Mouse (Mus musculus) G1E (cell line): ENCODE measurements at regions not wholly inside any gene's neighbourhood (a gene's known extent, or its start where the extent isn't known, plus 50 kb on each side); places are given as distances from the start of the nearest gene placed in this dataset.

ENCODE experiments used
- CTCF ChIP-seq: IDR thresholded peaks from 2 replicates; pipeline ENCODE4 v1.5.1; 2012; ENCODE audit warnings: low read depth, low read length, inconsistent platforms, mixed read lengths
- GATA1 ChIP-seq: IDR thresholded peaks from 2 replicates; pipeline ENCODE4 v1.6.1; 2012; ENCODE audit warnings: borderline replicate concordance, low read length, inconsistent platforms, mixed read lengths
- GATA2 ChIP-seq: IDR thresholded peaks from 2 replicates; pipeline ENCODE4 v1.6.1; 2012; ENCODE audit warnings: low read depth, low read length, inconsistent platforms, borderline replicate concordance
- TAL1 ChIP-seq: conservative IDR thresholded peaks from 2 replicates; pipeline ENCODE4 v1.6.1; 2012; ENCODE audit warnings: low read depth, low read length, inconsistent platforms, mixed read lengths

DNA sequence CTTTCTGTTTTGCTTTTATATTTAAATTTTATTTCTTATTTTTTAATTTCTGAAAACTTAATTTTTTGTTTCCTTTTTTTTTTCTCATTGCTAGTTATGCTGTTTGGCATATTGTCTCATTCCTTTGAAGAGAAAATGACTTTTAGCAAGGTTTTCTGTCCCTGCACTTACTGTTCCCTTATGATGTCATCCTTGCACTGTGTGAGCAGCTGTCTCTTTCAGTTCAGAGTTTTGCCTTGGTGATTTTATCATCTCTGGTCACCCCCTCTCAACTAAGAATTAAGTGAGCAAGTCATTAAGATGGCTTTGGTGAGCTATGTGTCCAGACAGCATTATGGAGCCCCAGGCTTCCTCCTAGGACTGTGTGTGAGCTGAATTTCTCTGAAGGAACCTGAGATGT is 774.3 kb upstream of the Lrrc6 start:
- TF ChIP-seq CTCF: no peak
- TF ChIP-seq TAL1: no peak
- no peak for TF ChIP-seq GATA2
- TF ChIP-seq GATA1: no peak
